Mouse (Mus musculus): ENCODE measurements around the gene Xcr1. TPM values are rescaled to one million over a fixed set of nuclear protein-coding genes. Genes with fewer than 3 reads are reported as not detected.

Xcr1 gene
- not detected in 2 replicates for polyA plus RNA-seq (2012)

GRCm38 (mm10) chr9:123861929-123862328, at the start of gene Xcr1:
Xcr1 (minus strand) TSS chr9:123862029.

DNA sequence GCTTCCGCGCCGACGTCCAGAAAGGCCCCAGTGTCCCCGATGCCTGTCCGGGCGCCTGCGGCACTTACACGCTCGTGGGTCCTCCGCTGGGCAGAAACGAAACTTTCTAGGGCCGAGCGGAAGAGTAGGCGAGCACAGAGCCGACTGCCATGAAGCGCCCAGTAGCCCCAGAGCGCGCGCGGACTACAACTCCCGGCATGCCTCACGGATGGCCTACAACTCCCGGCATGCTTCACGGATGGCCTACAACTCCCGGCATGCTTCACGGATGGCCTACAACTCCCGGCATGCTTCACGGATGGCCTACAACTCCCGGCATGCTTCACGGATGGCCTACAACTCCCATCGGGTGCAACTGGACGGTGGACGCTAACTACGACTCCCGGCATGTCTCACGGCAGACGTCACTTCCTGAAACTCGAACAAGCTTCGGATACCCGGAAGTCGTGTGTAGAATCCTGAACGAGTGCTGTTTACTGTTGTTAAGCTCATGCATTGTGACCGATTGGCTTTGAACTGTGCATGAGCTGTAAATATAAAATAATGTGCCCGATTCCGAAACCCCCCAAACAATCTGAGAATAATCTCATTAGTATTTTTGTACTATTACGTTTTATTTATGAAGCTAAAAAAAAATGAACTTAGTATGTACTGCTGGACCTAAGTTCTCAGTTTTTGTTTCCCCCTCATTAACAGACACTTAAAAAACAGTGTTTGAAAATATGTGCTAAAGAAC, 9.9 kb downstream of the Xcr1 start, which contains the start of gene Fyco1:
Gene Fyco1 (minus strand): TSS at position 187 of the 736 bp plus-strand sequence.

DNA sequence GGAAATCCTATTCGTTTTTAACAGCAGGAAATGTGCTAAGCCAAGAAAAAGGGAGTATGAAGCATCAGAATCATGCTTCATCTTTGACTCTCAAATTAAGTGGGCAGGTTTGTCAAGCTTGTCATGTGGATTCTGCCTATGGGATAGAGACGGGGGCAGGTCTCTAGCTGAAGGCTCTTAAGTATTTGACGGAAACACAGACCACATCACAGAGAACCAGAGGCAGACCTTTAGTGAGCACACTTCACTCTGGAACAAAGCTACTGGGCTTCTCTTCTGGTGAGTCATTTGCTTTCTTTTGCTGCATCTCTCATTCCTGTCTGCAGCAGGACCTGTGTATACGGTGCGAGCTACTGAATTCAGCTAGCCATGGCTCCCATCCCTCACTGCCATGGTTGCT, 55.6 kb downstream of the Xcr1 start, which contains the start of gene Cxcr6:
Gene Cxcr6 (plus strand): TSS at position 209 of the 400 bp plus-strand sequence.

Other genes starting within 250 kb of the Xcr1 start
- 0.01 TPM in 1 of 2 replicates, not detected in the other for gene Slc6a20b, start 229.5 kb downstream of the Xcr1 start, polyA plus RNA-seq (2012)
- gene Ccr9, start 183.6 kb downstream of the Xcr1 start, polyA plus RNA-seq (2012), result 0.08 and 0.15 TPM in 2 replicates
- 0.30 and 0.37 TPM in 2 replicates for gene Slc6a20a, start 183.1 kb downstream of the Xcr1 start, polyA plus RNA-seq (2012)
- gene Lztfl1, start 144.3 kb downstream of the Xcr1 start, polyA plus RNA-seq (2012), result 1.2 and 1.7 TPM in 2 replicates
- gene Cxcr6, start 55.6 kb downstream of the Xcr1 start, polyA plus RNA-seq (2012), result not detected in 2 replicates
- 2.4 and 3.2 TPM in 2 replicates for gene Fyco1, start 10.1 kb downstream of the Xcr1 start, polyA plus RNA-seq (2012)
- 0.09 and 0.13 TPM in 2 replicates for gene Ccr1, start 106.7 kb upstream of the Xcr1 start, polyA plus RNA-seq (2012)
- not detected in 2 replicates for gene Ccr1l1, start 116.4 kb upstream of the Xcr1 start, polyA plus RNA-seq (2012)
- not detected in 2 replicates for gene Ccr3, start 159.9 kb upstream of the Xcr1 start, polyA plus RNA-seq (2012)
- gene Ccr2, start 239.9 kb upstream of the Xcr1 start, polyA plus RNA-seq (2012), result 1.1 and 2.7 TPM in 2 replicates